Mouse (Mus musculus): ENCODE measurements around the gene Pigu. TPM values are rescaled to one million over a fixed set of nuclear protein-coding genes. Genes with fewer than 3 reads are reported as not detected.

Pigu gene
- polyA plus RNA-seq (2012; rRNA removed) = 40.0 and 40.1 TPM in 2 replicates

GRCm38 (mm10) chr2:155356971-155357591 is at the start of gene Pigu:
TSS of gene Pigu (minus strand) at chr2:155357430.
- DNase-seq = peak; percentile 99
- H3K27ac ChIP-seq (ENCODE audit: insufficient read depth, low read depth, low read length) = peak within 1 kb of the TSS; percentile 94
- no peaks in the 10 kb centered on the region for H3K27me3 ChIP-seq (replicated peaks; ENCODE audit: control insufficient read depth, insufficient read depth, low read length)
- peaks cover 4% of the 10 kb centered on the region; the same call in 1 of the 2 replicates for H3K4me1 ChIP-seq (ENCODE audit: control insufficient read depth, insufficient read depth, low read length)
- H3K36me3 ChIP-seq (ENCODE audit: control insufficient read depth, insufficient read depth, low read length) = no peaks in the 10 kb centered on the region
- peak within 1 kb of the TSS; percentile 84 for H3K4me3 ChIP-seq (ENCODE audit: insufficient read depth, low read depth, low read length)
- TF ChIP-seq CTCF (conservative IDR thresholded peaks at IDR 0.05; ENCODE audit: insufficient read depth, insufficient read length, low read depth, low read length) (no peak), POLR2A (IDR thresholded peaks at IDR 0.05; ENCODE audit: low read depth, low read length) (no peak)
- under 1% methylated on average over 38 of the region's 38 CpGs for WGBS

- no peaks in the 10 kb centered on the region for H3K27me3 ChIP-seq (replicated peaks; ENCODE audit: control insufficient read depth, insufficient read depth, low read length)
- H3K4me1 ChIP-seq (ENCODE audit: control insufficient read depth, insufficient read depth, low read length) = no peaks in the 10 kb centered on the region
- TF ChIP-seq CTCF (conservative IDR thresholded peaks at IDR 0.05; ENCODE audit: insufficient read depth, insufficient read length, low read depth, low read length) = no peak
- TF ChIP-seq POLR2A (IDR thresholded peaks at IDR 0.05; ENCODE audit: low read depth, low read length) = no peak
- 90% methylated on average over 1 of the region's 1 CpGs for WGBS
- DNase-seq = no peak
- H3K36me3 ChIP-seq (ENCODE audit: control insufficient read depth, insufficient read depth, low read length) = peaks cover 11% of the 10 kb centered on the region
- H3K4me3 ChIP-seq (ENCODE audit: insufficient read depth, low read depth, low read length) = no peak overlapping the region
- H3K27ac ChIP-seq (ENCODE audit: insufficient read depth, low read depth, low read length) = no peak overlapping the region
These were observed 47.4 kb upstream of the Pigu start for GRCm38 (mm10) chr2:155404635-155405034.

GRCm38 (mm10) chr2:155401926-155402325 is 44.7 kb upstream of the Pigu start:
- Histone ChIP-seq H3K36me3 (ENCODE audit: control insufficient read depth, insufficient read depth, low read length) (peaks cover 4% of the 10 kb centered on the region), H3K4me1 (ENCODE audit: control insufficient read depth, insufficient read depth, low read length) (no peaks in the 10 kb centered on the region), H3K4me3 (ENCODE audit: insufficient read depth, low read depth, low read length) (no peak overlapping the region), H3K27ac (ENCODE audit: insufficient read depth, low read depth, low read length) (no peak overlapping the region), H3K27me3 (replicated peaks; ENCODE audit: control insufficient read depth, insufficient read depth, low read length) (no peaks in the 10 kb centered on the region)
- 93% methylated on average over 4 of the region's 4 CpGs for WGBS
- TF ChIP-seq CTCF (conservative IDR thresholded peaks at IDR 0.05; ENCODE audit: insufficient read depth, insufficient read length, low read depth, low read length) (no peak), POLR2A (IDR thresholded peaks at IDR 0.05; ENCODE audit: low read depth, low read length) (no peak)
- no peak for DNase-seq

GRCm38 (mm10) chr2:155400276-155400675 is 43.0 kb upstream of the Pigu start:
- peaks cover 4% of the 10 kb centered on the region for H3K36me3 ChIP-seq (ENCODE audit: control insufficient read depth, insufficient read depth, low read length)
- no peak for DNase-seq
- no peak overlapping the region for H3K27ac ChIP-seq (ENCODE audit: insufficient read depth, low read depth, low read length)
- H3K4me1 ChIP-seq (ENCODE audit: control insufficient read depth, insufficient read depth, low read length) = no peaks in the 10 kb centered on the region
- H3K27me3 ChIP-seq (replicated peaks; ENCODE audit: control insufficient read depth, insufficient read depth, low read length) = no peaks in the 10 kb centered on the region
- TF ChIP-seq POLR2A (IDR thresholded peaks at IDR 0.05; ENCODE audit: low read depth, low read length) (no peak), CTCF (conservative IDR thresholded peaks at IDR 0.05; ENCODE audit: insufficient read depth, insufficient read length, low read depth, low read length) (no peak)
- H3K4me3 ChIP-seq (ENCODE audit: insufficient read depth, low read depth, low read length) = no peak overlapping the region

- Histone ChIP-seq H3K27me3 (replicated peaks; ENCODE audit: control insufficient read depth, insufficient read depth, low read length) (no peaks in the 10 kb centered on the region), H3K4me3 (ENCODE audit: insufficient read depth, low read depth, low read length) (no peak overlapping the region), H3K4me1 (ENCODE audit: control insufficient read depth, insufficient read depth, low read length) (no peaks in the 10 kb centered on the region), H3K36me3 (ENCODE audit: control insufficient read depth, insufficient read depth, low read length) (peaks cover 4% of the 10 kb centered on the region), H3K27ac (ENCODE audit: insufficient read depth, low read depth, low read length) (no peak overlapping the region)
- DNase-seq = no peak
- 88% methylated on average over 5 of the region's 5 CpGs for WGBS
- no peak for TF ChIP-seq CTCF (conservative IDR thresholded peaks at IDR 0.05; ENCODE audit: insufficient read depth, insufficient read length, low read depth, low read length)
- TF ChIP-seq POLR2A (IDR thresholded peaks at IDR 0.05; ENCODE audit: low read depth, low read length) = no peak
These were observed 37.4 kb upstream of the Pigu start for GRCm38 (mm10) chr2:155394586-155394985.

GRCm38 (mm10) chr2:155388573-155388972 is 31.3 kb upstream of the Pigu start:
- TF ChIP-seq POLR2A (IDR thresholded peaks at IDR 0.05; ENCODE audit: low read depth, low read length) (no peak), CTCF (conservative IDR thresholded peaks at IDR 0.05; ENCODE audit: insufficient read depth, insufficient read length, low read depth, low read length) (no peak)
- no peaks in the 10 kb centered on the region for H3K27me3 ChIP-seq (replicated peaks; ENCODE audit: control insufficient read depth, insufficient read depth, low read length)
- no peak for DNase-seq
- peaks cover 15% of the 10 kb centered on the region for H3K36me3 ChIP-seq (ENCODE audit: control insufficient read depth, insufficient read depth, low read length)
- H3K4me3 ChIP-seq (ENCODE audit: insufficient read depth, low read depth, low read length) = no peak overlapping the region
- no peak overlapping the region for H3K27ac ChIP-seq (ENCODE audit: insufficient read depth, low read depth, low read length)
- peaks cover 1% of the 10 kb centered on the region; the same call in 1 of the 2 replicates for H3K4me1 ChIP-seq (ENCODE audit: control insufficient read depth, insufficient read depth, low read length)
- 68% methylated on average over 2 of the region's 2 CpGs for WGBS

- TF ChIP-seq POLR2A (IDR thresholded peaks at IDR 0.05; ENCODE audit: low read depth, low read length) = no peak
- TF ChIP-seq CTCF (conservative IDR thresholded peaks at IDR 0.05; ENCODE audit: insufficient read depth, insufficient read length, low read depth, low read length) = no peak
- no peak overlapping the region for H3K27ac ChIP-seq (ENCODE audit: insufficient read depth, low read depth, low read length)
- no peak overlapping the region for H3K4me3 ChIP-seq (ENCODE audit: insufficient read depth, low read depth, low read length)
- no peaks in the 10 kb centered on the region for H3K27me3 ChIP-seq (replicated peaks; ENCODE audit: control insufficient read depth, insufficient read depth, low read length)
- WGBS = 85% methylated on average over 4 of the region's 4 CpGs
- peaks cover 11% of the 10 kb centered on the region; the same call in 1 of the 2 replicates for H3K4me1 ChIP-seq (ENCODE audit: control insufficient read depth, insufficient read depth, low read length)
- no peak for DNase-seq
- peaks cover 15% of the 10 kb centered on the region for H3K36me3 ChIP-seq (ENCODE audit: control insufficient read depth, insufficient read depth, low read length)
These were observed 29.8 kb upstream of the Pigu start for GRCm38 (mm10) chr2:155387052-155387451.
